Mouse (Mus musculus) fat pad, adult 2 months (tissue): ENCODE measurements around the gene Svs5.
"Not testable (repeated sequence)": the region's sequence is repeated elsewhere in the genome, so short reads cannot be mapped to it uniquely, and the experiment has no call there.

ENCODE experiments used
- DNase-seq: peaks from one replicate; pipeline ENCODE4 v3.0.0-alpha.2; 2011; ENCODE audit warnings: low read depth, low spot score; ENCODE audit errors: extremely low read depth

Svs5 gene

DNA sequence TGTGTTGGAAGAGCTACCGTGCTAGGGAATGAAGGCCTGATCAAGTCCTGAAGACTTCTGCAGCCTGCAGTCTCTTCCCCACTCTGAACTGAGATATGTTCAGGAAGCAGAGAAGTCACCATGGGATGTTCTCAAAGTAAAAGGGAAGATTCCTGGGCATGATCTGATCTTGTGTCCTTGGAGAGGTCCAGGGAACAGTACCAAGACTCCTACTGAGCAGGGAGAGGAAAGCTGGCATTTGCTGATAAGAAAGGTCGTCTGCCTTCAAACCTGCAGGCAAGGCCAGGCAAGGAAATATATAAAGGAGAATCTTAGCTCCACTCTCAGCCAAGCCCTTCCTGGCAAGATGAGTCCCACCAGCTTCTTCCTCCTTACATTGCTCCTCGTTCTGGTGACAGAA lies at the start of gene Svs5:
Gene Svs5, plus strand, starts transcription at position 301 of the 400 bp plus-strand sequence.
- DNase-seq: not testable (repeated sequence)

DNA sequence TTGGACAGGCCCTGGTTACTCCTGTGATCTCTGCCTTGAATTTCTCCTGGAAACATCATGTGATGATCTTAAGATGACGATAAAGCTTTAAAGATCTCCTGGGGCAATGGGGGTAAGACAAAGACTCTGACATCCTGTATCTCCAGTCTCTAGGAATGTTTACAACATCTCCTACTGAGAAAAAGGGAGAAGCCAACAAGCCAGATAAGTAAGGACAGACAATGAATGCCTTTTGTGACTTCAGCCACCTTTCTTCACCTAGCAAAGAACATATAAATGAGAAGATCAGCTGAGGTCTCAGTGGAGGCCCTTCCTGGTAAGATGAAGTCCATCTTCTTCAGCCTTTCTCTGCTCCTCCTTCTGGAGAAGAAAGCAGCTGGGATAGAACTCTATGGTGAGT lies 43.6 kb upstream of the Svs5 start, which contains the start of gene Svs3a:
Gene Svs3a, plus strand, starts transcription at position 301 of the 400 bp plus-strand sequence.
- DNase-seq: not testable (repeated sequence)

DNA sequence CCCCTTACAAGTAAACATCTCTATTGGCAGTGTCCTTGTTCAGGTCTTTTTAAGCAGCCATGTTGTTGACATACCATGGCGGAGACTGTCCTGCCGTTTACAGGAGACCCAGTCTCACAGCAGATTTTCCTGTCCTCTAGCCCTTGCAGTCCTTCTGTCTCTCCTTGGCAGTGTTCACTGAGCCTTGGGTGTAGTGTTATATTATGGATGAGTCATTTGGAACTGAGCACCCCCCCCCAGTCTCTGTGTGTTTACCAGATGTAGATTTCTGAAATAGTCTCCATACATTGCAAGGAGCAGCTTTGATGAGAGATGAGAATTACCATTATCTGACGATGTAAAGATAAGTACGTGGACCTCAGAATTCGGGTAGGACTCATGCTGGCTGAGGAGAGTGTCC lies 19.9 kb upstream of the Svs5 start:
- DNase-seq: no peak

DNA sequence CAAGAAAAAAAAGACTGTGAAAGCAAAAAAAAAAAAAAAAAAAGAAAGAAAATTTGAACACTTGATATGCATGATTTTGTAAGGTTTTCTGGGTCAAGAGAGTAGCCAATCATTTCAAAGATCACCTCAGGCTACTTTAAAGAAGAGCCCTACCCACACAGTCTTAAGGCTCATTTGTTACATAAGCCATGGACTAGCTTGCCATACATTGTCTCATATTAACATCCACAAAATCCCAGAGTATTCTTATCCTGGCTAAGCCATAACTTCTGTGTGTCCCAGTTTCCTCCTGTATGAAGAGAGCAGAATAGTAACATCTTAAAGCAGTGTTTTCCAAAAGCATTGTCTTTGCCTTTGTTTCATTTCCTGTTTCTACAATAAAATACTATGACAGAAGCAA lies 17.1 kb upstream of the Svs5 start:
- DNase-seq: not testable (repeated sequence)

DNA sequence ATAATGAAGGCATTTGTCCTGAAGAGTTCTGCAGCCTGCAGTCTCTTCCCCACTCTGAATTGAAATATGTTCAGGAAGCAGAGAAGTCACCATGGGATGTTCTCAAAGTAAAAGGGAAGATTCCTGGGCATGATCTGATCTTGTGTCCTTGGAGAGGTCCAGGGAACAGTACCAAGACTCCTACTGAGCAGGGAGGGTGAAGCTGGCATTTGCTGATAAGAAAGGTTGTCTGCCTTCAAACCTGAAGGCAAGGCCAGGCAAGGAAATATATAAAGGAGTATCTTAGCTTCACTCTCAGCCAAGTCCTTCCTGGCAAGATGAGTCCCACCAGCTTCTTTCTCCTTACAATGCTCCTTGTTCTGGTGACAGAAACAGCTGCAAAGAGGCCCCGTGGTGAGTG lies 16.1 kb upstream of the Svs5 start, which contains the start of gene Svs6:
Gene Svs6, plus strand, starts transcription at position 301 of the 400 bp plus-strand sequence.
- not testable (repeated sequence) for DNase-seq

DNA sequence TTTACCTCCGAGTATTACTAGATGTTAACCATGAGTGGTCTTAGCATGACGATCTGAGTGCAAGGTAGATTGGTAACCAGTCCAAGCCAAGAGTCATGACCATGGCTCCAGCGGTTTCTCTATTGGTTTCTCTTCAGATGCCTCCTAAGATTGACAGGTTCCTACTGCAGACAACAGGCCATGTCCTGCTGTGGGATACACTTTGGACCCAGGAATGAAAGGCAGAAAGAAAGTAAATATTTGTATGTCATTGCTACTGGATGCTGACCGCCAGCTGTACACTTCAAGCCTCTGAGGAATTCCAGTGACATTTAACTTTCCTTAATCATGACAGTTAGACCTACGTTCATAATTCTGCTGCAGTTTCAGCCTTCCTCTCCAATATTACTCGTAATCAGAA lies 11.6 kb upstream of the Svs5 start:
- no peak for DNase-seq

DNA sequence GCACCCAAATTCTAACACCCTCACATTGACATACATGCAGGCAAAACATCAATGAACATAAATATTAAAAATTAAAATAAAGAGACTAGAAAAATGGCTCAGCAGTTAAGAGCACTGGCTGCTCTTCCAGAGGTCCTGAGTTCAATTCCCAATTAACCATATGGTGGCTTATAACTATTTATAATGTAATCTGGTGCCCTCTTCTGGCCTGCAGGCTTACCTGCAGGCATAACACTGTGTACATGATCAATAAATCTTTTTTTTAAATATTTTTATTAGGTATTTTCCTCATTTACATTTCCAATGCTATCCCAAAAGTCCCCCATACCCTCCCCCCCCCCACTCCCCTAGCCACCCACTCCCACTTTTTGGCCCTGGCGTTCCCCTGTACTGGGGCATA lies 11.2 kb downstream of the Svs5 start:
- not testable (repeated sequence) for DNase-seq

DNA sequence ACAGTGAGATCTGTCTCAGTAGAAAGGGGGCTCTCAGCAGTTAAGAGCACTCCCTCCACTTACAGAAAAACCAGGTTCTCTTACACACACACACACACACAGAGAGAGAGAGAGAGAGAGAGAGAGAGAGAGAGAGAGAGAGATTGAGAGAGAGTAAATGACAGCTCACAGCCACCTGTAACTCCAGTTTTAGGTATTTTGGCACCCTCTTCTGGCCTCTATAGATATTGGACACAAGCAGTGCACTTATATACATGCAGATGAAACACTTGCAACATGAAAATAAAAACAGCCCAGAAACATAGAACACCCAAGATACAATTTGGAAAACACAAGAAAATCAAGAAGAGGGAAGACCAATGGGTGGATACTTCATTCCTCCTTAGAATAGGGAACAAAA lies 15.2 kb downstream of the Svs5 start:
- DNase-seq: not testable (repeated sequence)

DNA sequence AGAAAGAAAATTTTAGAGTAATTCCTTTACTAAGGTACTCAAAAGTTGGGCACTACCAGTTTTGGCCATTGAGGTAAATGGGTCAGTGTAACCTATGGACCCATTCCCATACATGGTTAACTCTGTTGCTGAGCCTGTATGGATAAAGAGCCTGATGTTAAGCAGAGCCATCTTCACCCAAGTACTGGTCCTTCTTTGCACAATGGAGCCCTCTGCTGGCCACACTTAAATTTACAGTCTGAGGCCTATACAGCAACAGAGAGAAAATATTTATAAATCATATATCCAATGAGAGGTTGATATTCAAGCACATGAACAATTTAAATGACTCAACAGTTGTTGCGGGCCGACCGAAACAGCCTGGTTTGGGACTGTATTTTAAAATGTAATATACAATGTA lies 16.4 kb downstream of the Svs5 start:
- no peak for DNase-seq

DNA sequence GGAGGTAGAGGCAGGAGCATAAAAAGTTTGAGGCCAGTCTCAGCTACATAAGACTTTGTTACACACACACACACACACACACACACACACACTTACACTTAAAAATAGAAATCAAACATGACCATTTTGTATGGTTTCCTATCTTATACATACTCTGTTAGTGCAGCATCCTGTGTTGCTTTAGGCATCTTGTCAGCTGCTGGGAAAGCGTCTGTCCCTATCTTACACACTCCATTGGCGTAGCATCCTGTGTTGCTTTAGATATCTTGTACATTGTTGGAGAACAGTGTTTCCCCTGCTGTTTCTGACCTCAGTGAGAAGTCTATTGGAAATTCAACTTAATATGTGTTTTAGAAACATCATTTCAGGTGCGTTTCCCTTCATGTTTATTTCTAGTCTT lies 20.2 kb downstream of the Svs5 start:
- no peak for DNase-seq

DNA sequence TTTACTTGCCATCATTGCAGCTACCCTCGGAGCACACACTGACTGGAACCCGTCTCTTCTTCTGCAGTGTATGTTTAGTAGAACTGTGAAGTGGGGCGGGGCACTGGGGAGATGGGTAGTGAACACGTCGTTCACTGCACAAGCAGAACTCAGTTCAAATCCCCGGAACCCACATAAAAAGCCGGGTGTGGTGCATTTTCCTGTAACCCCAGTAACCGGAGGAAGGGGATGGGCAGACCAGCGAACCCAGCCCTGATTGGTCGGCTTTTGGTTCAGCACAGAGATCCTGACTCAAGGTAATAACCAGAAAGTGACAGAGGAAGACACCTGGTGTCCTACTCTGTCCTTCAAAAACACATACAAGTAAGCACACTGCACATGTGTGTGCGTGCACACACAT lies 20.8 kb downstream of the Svs5 start:
- no peak for DNase-seq

DNA sequence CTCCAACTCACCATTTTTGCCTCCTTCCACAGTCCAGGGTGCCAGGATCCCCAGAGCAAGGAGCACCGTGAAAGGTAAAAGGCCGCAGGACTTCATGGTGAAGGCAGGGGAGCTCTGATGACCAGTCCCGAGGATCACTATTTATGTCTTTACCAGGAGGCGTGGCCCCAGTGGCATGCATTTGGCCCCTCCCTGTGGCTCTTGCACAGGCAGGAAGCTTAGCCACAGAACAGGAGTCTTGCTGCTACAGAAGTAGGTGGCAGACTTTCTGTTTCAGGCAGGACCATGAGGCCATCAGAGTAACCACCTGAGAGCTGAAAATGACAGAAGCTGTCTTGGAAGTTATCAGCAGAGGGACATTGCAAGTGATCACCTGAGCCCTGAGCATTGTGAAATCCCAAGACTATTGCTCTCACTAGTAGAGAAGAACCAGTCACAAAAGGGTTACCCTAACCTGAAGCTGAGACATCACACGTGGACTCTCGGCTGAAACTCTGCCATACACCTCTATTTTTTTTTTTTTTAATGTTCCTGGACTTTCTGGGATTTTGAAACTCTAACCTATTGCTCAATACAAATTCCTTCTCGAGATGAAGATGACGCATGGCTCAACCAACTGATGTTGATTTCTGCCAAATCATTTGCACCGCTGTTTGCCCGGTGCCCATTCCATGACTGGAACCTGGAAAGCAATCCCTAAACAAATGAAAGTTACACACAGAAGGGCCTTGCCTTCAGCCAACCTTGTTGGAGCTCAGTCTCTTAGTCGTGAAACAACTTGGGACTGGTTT lies 23.8 kb downstream of the Svs5 start:
- DNase-seq: no peak

DNA sequence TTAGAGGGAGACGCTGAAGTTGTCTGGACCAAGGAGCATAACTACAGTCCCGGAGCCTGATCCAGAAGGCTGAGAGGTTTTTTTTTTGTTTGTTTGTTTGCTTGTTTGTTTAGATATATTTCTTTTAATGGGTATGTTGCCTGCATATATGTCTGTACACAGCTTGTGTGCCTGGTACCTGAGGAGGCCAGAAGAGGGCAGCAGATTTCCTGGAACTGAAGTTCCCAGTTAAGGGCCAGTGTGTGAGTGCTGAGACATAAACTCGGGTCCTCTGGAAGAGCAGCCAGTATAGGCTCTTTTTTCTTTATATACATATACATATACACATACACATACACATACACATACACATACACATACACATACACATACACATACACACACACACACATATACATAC lies 25.8 kb downstream of the Svs5 start:
- no peak for DNase-seq

DNA sequence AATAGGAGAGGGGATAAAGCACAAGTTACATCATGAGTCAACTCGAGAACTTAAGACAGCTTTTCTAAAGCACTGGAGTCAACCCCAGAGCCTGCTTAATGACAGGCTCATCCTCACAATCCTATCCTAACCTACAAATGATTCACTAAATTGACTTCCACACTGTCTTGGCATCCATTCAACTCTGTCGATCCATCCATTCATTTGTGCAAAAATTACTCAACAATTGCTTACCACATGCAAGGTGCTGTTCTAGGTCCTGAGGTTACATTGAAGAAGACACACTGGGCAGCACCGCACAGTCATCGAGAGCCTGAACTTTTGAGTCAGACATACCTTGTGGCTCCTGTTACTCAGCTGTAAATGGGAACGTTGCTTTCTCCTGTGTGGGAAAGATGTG lies 26.5 kb downstream of the Svs5 start:
- no peak for DNase-seq

DNA sequence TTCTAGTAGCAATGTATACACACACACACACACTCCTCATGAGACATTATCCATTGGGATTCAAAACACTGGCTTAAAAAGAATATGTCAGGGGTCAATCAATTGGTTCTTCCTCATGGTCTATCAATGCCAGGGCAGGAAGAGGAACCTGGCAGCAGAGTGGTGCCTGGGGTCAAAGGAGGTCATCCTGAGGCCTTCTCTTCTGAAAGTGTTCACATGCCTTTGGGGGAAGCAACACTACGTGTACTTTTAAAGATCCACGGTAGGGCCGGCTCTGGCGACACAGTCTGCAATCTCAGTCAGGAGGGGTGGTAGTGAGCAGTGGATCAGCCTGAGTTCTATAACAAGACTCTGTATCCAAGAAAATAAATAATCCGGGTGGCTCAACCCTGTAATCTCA lies 27.1 kb downstream of the Svs5 start:
- DNase-seq: no peak

DNA sequence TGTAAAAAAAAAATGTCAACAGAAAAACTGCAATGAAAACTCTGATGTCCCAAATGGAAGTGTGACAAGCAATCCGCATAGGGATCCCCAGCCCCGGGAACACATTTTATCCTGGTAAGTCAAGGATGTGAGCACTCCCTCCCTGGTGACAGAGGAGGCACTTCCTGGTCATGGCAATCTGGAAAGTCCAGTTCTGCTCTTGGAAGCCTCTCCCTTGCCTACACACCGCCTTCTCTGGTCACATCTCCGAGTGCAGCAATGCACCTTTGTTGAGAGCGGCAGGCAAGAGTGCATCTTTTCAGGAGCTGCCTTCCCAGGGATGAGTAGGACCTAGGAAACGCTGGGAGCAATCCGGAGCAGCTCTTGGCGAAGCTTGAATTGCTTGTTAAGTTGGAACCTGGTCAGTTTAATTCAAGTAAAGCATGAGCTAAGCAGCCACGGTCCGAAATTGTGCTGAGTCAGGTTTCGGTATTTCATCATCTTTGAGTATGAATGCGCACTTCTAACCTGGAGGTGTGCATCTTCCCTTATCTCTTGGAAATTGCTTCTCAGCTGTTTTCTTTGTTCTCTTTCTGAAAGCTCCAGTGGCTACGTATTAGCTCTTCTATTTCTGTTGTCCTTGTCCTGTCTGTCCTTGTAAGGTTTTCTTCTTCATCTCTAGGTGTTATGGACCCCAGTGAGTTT lies 28.6 kb downstream of the Svs5 start:
- no peak for DNase-seq

DNA sequence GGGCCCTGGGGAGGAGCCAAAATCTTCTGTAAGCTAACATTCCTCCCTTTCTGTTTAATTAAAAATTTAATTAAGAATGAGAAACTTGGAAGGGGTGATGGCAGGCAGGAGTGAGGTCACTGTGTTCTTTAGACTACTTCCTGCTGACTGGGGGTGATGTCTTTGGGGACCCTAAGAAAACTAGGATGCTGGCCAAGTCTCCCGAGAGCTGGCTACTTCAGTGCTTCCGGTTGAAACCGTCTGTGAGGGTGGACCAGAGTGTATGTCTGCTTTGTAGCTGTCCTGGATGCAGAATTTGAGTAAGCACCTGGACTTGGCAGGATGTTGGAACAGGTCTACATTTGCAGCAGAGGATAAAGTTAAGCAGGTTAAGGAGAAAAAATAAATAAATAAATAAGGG lies 34.4 kb downstream of the Svs5 start:
- DNase-seq: no peak

DNA sequence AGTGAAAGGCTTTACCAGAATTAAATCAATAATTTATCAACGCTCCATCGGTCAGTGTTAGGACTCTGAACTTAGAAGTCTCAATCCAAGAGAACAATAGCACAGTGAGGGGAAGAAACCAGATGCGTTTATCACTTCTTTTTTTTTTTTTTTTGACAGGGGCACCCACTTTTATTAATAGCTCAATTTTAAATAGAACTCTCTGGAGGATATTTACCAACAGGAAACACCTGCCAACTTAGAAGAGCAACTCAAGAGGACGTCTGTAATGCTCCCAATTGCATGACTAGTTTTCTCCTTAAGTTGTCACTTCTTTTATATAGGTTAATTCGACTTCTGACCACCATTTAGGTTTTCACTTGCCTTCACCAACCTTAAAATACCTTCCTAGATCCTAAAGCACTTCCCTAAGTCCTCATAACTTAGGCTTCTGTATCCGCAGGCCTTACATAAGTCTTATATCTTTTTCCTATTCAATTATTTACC lies 36.1 kb downstream of the Svs5 start:
- DNase-seq: no peak

DNA sequence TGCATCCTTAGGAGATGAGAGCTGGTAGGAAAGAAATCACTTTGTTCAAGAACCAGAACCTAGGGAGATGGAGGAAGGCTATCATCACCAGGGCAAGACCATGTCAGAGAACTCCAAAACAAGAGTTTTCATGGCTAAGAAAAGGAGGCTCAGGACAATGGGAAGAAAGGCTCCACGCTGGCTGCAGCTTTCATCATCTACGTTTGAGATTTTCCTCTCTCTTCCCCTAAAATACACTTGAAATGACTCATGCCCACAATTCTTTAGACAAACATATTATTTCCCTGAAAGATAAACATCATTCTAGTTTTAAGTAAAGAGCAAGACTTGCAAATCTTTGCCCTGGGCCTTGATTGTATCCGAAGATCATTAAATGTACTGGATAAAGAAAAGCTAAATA lies 38.8 kb downstream of the Svs5 start:
- DNase-seq: no peak

DNA sequence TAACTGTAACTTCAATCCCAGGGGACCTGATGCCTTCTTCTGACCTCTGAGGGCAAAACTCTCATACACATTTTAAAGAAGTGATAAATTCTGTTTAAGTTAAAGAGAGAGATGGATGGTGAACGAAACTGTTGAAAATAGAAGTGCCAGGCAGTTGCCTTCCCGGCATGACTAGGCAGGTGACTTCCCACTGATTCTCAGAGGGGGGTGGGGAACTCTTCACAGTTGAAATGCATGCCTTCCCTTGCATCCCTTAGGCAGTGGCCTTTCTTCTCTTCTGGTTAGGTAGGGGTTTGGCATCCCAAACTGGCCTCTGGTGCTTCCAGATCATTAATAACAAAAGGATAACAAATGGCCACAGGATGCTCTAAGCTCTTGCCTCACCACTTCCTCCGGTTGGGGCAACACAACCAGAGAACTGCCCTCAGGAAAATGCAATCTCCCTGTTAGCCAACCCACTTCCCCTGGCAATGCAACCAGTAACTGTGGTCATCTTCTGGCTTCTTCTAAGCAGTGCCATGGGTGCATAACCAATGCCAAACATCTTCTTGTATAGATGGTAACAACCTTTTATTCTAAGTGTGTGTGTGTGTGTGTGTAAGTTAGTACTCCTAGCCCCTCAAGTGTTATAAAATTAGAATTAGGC lies 40.0 kb downstream of the Svs5 start:
- peak; percentile 81 for DNase-seq

DNA sequence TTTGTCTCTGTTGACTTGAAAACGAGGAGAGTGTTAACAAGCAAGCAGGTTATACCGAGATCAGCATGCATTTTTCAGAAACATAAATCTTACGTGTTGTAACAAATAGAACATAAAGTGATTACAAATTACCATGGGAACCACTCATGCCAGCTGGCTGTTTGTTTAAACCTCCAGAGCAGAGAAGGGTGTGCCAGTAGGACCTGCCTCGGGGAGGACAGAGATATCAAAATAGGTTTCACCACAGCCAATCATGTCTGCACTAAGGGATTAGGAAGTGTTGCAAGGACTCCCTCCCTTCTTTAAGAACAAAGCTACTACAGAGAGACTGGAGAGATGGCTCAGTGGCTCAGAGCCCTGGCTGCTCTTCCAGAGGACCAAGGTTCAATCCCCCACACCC lies 40.6 kb downstream of the Svs5 start:
- peak; percentile 100 for DNase-seq
